8 mouse cellular contexts compared by ENCODE assay signal in genomic region chr9:63941747-63942607, GRCm38 (mm10).
DNase-seq lines count a peak whose midpoint lies in the region; ATAC-seq lines count a peak whose summit lies in the region.

No protein-coding gene starts in this region.

- intact Hi-C loops in left cerebral cortex, postnatal 25 days (cut with DNase I) = no loop called here

- no peaks in the 10 kb centered on the region for H3K9me3 ChIP-seq in heart, embryonic 10.5 days
- H3K9me3 ChIP-seq in limb, embryonic 15.5 days = no peaks in the 10 kb centered on the region

- no peak for ATAC-seq in limb, embryonic 15.5 days (ENCODE audit: insufficient number of reproducible peaks, low FRiP score, low TSS enrichment, low read depth)

- H3K4me2 ChIP-seq in limb, embryonic 15.5 days = no peak overlapping the region

- H3K4me3 ChIP-seq in heart, embryonic 10.5 days = no peak overlapping the region
- H3K4me3 ChIP-seq in limb, embryonic 15.5 days = no peak overlapping the region

- peak overlapping the region; percentile 86 for H3K27ac ChIP-seq in heart, embryonic 10.5 days
- H3K27ac ChIP-seq in limb, embryonic 15.5 days = peak overlapping the region; percentile 73

- H3K27me3 ChIP-seq in heart, embryonic 10.5 days (ENCODE audit: insufficient read depth, poor library complexity, severe bottlenecking) = no peaks in the 10 kb centered on the region
- H3K27me3 ChIP-seq in limb, embryonic 15.5 days = no peaks in the 10 kb centered on the region

- peak; percentile 97 for DNase-seq in heart, adult 11 months
- no peak for DNase-seq in heart, adult 8-10 months (ENCODE audit: low spot score)
- peak; percentile 54 for DNase-seq in brain, adult 2 months (ENCODE audit: low read depth, low spot score)
- DNase-seq in heart, embryonic 10.5 days (ENCODE audit: low spot score) = peak; percentile 93
- DNase-seq in urinary bladder, postnatal 14 days (ENCODE audit: low spot score) = peak; percentile 82
- DNase-seq in left cerebral cortex, postnatal 25 days (ENCODE audit: low spot score in 2 of 2) = no peak
- DNase-seq in c-Kit-positive CD71-positive TER-119-positive erythroid progenitor cells, embryonic 14.5 days (ENCODE audit: low spot score) = no peak

- H3K36me3 ChIP-seq in heart, embryonic 10.5 days = no peaks in the 10 kb centered on the region
- H3K36me3 ChIP-seq in limb, embryonic 15.5 days = no peaks in the 10 kb centered on the region

- 31% methylated on average over 12 of the region's 12 CpGs for WGBS in heart, embryonic 10.5 days
- WGBS in limb, embryonic 15.5 days = 49% methylated on average over 12 of the region's 12 CpGs

- peaks cover 42% of the 10 kb centered on the region for H3K4me1 ChIP-seq in heart, embryonic 10.5 days
- peaks cover 24% of the 10 kb centered on the region for H3K4me1 ChIP-seq in limb, embryonic 15.5 days

- H3K9ac ChIP-seq in limb, embryonic 15.5 days = 0 out of 2 replicates have a peak overlapping the region, but pooled peaks have one; percentile 14

Comparison
In these comparisons a context has a peak if more than half of its experiments do, and no peak if none do; other contexts are left out.
1. DNase-seq: peak in heart, adult 11 months (single experiment), brain, adult 2 months (single experiment), heart, embryonic 10.5 days (single experiment) and urinary bladder, postnatal 14 days (single experiment); none in heart, adult 8-10 months (single experiment), left cerebral cortex, postnatal 25 days (0 of 2) and c-Kit-positive CD71-positive TER-119-positive erythroid progenitor cells, embryonic 14.5 days (single experiment).